Mouse (Mus musculus) thymus, postnatal 10 days (tissue): ENCODE measurements around the gene Dhx32.

Source experiments
- DNase-seq, 2 experiments: peaks; one replicate each; pipeline ENCODE4 v3.0.0; 2021; ENCODE audit warnings: low spot score in 2 of 2

Dhx32 gene

DNA sequence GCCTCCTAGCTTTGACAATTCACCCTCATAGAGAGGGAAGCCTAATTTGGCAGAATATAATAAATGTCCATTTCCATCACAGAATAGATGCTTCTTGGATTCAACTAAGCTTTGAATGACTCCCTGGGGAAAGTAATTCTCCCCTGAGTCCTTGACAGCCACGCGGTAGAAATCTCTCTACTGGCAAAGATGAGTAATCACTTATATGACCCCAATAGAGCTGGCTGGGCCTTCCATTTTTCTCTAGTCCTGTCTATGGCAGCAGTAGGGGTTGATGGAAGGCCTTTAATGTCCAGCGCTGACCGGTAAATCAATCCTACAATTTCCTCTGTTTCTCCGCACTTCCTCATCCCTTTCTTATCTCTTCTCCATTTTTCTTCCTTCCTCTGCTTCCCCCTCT is 7.3 kb downstream of the Dhx32 start:
- DNase-seq = no peak

DNA sequence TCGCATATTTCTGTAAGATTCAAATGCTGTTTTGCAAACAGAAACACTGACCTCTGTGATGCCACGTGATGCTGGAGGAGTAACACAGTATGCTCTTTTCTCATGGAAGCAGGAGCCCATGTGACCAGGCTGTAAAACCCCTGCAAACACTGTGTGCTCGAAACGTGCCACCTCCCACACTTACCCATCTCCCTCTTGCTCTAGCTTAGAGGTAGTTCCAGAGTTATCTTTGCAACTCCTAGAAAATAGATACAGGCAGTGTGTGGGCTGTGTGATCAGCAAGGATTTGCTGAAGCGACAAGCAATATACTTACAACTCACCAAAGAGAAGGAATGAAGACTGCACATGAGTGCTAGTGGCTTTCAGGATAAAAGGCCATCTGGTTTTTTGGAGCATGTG is 14.0 kb downstream of the Dhx32 start:
- no peak for DNase-seq

DNA sequence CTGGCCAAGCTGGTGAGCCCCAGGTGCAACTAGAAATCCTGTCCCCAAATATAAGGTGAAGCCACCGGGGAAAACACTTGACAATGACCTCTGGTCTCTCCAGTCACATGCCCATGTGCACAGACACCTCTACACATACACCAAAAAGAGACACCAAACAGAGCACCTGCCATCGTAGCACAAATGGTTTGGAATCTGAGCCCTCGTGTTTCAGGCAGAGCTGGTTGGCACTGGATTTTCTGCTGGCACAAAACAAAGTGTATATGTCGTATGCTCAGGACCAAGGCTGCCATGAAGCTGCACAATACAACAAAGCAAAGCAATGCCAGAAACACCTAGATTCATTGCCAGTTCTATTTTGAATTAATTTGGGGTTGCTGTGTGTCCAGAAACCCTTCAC is 14.5 kb downstream of the Dhx32 start:
- no peak for DNase-seq

DNA sequence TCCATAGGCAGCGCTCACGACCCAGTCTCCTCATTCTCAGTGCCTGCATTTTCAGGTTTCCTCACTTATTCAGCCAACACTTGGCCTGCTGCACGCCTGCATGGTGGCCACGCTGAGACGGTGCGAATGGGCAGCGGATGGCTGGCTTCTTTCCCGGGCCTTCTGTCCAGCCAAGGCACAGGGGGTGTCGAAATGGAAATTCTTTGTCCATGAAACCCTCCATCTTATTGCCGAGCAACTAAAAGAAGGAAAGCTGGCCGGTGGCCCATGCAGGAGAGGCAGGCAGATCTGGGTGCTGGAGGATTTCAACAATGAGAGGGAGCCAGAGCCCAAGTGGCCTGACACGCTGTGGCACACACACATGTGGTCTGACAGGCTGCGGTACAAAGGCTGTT is 16.7 kb downstream of the Dhx32 start:
- DNase-seq = no peak

DNA sequence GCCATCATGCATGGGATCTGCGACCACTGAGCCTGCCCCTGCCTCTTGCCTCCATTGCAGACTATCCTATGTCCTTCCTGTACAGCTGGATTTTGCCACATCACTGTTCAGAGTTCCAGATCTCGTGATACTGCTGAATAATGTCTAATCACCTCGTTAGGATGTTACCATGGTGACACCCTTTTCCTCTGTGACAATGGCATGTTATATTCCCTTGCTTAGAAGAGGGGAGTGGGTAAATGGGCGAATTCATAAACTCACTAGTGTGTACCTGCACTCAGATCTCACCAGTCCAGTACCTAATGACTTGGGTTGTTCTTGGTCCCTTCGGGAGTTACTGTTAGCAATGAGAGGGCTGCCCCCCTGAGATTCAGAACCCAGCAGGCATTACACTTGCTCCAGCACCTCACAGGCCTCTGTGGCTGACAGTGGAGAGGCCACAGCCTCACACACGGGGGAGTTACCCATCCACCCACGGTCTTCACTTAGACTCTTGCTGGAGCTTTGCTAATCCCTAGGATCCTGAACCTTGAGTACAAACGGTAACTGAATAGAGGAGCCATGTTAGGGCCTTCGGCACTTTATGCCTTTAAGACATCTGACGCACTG is 17.2 kb downstream of the Dhx32 start:
- DNase-seq = no peak

DNA sequence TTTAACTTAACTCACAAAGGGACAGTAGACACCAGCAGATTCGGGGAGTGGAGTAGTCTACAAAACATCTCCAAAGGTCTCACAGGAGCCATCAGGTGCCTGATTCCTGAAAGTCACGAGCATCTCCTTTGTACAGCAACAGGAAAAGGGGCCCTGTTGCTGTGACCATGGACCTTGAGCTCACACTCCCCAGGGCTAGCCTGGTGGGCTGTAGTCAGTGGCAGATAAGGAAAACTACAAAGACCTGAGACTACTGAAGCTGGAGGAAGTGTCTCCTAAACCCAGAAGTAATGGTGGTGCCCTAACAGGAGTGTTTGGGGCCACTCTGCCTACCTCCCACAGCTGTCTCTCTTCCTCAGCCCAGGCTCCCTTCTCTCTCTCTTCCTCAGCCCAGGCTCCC is 18.1 kb downstream of the Dhx32 start:
- no peak for DNase-seq

DNA sequence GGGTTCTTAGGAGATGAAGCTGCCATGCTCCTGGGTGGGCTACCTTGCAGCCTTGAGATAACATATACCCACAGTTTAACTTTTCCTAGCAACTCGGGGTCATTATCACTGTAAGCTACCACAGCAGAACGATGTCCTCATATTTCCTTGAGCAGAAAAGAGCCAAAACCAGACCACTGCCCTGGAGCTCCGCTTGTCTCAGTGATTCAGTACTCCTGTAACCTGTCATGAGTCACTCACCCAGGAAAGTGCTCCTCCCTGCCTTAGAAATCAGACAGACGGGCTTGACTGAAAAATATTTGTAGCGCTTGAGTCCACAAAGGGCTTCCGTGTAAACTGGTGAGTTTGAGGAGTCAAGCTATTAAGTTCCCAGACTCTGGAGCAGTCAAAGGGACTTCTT is 19.8 kb downstream of the Dhx32 start:
- DNase-seq = no peak

DNA sequence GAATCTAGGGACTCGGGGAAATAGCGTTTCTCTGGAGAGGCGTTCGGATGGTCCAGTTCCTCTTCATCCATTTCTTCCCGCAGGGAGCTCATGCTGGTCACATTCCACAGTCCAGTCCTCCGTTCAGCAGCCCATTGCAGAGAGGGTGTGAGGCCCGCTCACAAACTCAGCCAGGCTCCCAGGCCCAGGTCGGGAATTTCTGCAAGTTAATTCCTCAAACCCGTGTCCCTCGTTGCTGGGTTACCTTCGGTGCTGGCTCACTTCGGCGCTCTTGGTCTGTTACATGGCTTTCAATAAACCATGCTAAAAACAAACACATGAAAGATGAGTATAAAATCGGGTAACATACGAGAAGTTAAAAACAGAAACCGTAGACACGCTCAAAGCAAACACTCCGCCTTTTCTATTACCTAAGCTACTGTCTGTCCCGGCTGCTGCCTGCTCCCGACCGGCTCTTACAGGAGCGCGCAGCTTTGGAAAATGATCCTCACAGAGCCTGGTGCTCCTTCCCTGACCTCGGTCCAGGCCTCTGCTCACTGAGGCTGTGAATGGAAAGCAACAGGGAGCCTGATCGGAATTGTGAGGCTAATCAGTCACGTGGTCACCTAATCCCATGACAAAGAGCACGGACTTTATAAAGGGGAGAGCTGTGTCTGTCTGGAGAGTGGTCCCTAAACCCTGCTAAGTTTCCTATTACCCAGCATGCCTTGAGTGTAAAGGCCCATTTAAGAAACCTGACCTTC is 22.7 kb downstream of the Dhx32 start:
- no peak for DNase-seq

DNA sequence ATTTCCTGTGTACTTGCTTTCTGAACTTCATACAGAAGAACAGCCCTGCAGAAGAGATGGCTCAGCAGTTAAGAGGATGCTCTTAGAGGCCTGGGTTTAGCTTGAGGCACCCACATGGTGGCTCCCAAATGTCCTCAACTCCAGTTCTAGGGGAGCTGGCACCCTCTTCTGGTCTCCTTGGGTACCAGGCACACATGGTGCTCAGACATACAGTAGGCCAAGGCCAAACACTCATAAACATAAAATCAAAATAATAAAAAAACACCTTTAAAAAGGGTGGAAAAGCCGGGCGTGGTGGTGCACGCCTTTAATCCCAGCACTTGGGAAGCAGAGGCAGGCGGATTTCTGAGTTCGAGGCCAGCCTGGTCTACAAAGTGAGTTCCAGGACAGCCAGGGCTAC is 23.8 kb downstream of the Dhx32 start:
- DNase-seq = no peak

DNA sequence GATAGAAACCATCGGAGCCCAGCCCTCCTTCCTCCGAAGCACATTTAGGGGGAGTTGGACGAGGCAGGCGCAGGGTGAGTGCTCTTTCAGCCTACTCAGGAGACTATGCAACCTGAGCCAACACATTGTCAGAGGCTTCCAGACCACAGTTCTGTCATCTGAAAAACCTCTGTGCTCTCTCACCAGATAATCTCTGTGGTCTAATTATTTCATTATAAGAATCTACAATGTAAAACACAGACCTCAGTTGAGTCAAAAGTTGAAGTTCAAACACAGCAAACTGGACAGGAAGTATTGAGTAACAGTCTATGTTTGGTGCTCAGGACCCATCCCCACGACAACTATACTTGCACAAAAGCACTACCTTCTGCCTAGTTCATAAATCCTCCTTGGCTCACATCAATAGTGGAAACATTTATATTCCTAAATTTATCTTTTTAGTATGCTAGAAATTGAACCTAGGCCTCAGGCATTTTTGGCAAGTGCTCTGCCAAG is 24.5 kb downstream of the Dhx32 start:
- DNase-seq = no peak

DNA sequence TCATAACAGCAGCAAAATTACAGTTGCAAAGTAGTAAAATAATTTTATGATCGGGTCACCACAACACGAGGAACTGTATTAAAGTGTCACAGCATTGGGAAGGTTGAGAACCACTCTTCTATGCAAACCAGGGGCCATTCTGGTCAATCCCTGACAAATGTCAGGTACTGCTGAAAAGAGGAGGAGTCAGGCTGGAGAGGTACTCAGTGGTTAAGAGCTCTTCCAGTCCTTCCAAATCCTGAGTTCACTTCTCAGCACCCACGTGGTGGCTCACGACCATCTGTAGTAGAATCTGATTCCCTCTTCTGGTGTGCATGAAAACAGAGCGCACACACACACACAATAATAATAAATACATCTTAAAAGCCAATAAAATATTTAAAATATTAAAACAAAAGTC is 31.4 kb downstream of the Dhx32 start:
- DNase-seq = no peak

DNA sequence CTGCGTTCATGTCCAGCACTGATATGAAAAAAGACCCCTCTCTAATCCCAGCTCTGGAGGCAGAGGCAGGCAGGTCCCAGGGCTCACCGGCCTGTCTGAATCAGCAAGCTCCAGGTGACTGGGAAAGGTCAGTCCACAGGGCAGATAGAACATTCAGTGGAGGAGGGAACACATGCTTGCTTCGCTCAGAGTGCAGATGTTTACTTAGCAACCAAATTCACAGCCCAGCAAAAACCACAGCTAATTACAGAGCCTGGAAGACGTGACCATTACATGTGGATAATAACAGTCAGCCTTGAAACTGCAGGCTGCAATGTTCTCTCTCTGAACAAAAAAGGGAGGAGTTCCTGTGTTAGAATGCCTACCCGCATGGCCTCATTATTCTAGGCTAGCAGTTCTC is 31.9 kb downstream of the Dhx32 start:
- no peak for DNase-seq

DNA sequence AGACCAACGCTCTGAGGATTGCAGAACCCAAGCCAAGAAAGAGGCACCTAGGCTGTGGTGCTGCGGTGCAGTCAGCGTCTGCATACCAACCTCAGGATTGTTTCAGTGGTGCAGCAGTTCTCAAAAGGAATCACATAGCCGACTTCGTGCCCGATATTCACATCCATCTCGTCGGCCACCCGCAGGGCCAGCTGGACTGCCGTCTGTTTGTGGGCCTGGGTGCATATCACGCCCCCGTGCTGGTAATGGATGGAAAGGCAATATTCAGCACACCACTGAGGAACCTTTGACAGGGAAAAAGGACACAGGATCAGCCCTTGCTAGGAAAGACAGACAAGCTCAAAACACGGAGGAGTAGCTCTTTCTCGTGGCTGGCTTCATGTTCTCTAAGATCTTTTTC is 33.8 kb downstream of the Dhx32 start:
- DNase-seq = no peak

DNA sequence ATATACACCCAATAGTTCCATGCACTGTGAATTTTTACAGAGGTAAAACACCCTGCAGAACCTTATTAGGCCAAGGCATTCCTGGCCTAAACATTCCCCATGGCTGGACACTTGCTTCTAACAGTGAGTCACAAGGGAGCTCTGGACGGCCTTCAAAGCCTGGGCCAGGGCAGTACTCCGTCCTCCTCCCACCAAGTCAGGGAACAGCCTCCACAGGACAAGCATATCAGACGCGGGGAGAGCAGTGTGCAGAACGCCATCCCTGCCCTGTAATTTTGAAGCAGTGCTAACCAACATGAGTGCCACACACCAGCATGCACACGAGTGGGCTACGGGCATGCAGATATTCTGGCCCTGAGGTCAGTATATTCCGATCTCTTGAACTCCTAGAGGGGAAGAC is 35.2 kb downstream of the Dhx32 start:
- no peak for DNase-seq

DNA sequence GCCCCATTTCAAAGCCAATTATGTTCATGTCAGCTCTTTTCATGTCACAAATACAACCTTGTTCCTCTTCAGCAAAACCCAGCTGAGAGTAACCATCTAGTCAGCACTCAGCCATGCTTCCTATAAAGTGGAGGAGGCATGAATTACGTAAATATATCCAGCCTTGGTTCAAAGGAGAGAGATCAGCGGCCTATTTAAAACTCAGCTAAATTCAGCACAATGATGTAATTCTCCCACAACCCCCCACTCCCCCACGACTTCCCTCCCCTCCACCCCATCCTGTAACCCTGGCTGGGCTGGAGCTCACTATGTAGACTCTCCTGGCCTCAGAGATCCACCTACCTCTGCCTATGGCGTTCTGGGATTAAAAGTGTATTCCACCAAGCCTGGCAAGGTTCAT is 37.8 kb downstream of the Dhx32 start:
- DNase-seq = no peak

DNA sequence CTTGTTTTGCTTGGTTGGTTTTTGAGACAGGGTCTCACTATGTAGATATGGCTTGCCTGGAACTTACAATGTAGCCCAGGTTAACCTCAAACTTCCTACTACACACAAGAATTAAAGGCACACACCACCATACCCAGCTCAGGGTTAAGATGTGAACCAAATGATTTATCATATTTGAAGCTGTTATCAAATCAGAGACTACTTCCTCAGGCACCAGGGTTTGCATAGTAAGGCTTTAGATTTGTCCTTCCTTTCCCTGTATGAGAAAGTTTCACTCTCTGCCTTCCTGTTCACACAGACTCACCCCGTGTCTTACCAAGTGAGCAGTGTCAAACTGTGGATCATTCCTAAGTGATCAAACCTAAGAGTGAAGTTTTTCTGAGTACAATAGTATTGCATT is 38.3 kb downstream of the Dhx32 start:
- DNase-seq = no peak

DNA sequence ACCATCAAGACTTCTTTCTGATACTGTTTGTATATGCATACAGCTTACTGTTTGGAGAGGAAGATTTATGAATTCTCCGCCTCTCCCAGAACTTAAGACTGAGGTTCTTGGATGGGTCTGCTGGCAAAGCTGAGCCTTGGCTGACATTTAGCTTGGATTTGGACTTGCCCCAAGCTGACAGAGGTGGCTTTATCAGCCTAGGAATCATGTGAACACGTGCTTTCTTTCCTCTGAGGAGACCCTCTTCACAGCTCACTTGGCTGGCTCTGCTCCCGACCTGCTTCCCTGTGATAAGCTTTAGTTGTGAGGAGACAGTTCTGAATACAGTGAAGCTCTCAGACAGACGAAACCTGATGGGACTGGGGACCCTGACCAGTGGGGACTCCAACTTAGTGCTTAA is 38.9 kb downstream of the Dhx32 start:
- no peak for DNase-seq

DNA sequence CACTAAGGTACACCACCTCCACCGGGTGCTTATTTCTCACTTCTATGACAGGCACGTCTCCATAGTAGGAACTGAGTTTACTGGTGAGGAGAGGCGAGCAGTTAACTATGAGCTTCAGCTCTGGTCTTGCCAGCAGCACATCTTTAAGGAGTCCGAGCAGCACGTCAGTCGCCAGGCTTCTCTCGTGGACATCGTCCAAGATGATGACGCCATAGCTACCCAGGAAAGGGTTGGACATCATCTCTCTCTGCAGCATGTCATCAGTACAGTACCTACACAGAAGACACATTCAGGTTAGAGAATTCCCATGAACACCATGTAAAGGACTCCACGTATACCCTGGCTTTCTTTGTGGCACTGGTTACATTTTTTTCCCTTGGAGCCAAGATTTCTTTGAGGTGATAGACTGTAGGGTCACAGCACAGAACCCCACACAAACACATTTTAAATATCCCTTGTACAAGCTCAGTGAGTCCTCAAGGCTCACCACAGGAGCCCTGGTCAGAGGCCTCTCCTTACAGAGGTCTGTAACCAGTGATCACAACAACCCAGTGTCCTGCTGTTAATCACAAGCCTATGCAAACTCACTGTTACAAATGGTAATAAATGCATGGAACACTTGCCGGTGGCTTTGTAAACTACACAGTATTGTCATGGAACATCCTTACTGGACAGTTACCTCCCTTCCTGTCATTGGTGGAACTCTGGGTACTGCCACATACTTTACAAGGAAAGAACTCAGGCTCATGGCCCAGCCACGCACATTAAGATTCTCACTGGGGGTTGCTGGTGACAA is 39.8 kb downstream of the Dhx32 start:
- DNase-seq = no peak

DNA sequence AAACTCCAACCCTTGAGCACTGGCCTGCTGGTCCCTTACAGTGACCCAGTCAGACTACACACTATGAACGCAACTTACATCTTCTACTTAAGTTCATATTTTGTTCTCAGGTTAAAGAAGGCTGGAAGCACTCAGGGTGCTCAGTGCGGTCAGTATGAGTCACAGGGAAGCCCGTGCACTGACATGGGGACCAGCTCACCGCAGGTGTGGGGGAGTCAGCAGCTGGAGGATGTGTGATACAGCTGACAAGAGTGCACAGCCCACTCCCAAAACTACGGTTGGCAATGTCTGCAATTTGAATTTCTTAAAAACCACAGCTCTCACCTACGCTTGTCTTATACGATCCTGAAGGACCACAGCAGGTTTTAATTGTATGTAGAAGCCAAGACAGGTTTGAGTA is 42.0 kb downstream of the Dhx32 start:
- no peak for DNase-seq

DNA sequence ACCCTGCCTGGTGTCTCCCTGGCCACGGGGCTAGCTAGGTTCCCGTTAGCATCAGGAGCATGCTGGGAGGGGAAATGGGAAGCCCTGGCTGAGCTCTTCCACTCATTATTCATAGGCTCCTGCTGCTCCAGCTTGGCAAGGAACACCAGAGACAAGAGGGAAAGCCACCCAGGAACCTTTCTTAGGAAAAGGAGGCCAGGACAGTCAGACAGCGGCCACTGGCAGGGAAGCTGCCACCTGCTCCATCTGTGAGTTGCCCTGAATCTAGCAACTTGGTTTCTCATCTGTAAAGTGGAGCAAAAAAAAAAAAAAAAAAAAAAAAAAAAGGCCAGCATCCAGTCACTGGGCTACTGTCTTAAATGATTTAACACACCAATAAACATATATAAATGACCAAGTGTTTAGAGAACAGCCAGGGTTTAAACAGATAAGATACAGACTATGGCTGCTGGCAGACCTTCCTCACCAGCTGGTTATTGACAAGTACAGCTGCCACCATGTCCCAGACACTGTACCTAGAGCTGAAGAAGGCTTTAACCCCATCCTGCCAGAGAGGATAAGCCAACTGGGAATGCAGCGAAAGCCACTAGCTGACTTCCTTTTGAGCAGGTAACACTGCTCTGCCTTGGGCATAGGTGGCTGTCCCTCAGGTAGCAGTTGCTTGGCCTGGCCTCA is 50.4 kb downstream of the Dhx32 start:
- DNase-seq = no peak

DNA sequence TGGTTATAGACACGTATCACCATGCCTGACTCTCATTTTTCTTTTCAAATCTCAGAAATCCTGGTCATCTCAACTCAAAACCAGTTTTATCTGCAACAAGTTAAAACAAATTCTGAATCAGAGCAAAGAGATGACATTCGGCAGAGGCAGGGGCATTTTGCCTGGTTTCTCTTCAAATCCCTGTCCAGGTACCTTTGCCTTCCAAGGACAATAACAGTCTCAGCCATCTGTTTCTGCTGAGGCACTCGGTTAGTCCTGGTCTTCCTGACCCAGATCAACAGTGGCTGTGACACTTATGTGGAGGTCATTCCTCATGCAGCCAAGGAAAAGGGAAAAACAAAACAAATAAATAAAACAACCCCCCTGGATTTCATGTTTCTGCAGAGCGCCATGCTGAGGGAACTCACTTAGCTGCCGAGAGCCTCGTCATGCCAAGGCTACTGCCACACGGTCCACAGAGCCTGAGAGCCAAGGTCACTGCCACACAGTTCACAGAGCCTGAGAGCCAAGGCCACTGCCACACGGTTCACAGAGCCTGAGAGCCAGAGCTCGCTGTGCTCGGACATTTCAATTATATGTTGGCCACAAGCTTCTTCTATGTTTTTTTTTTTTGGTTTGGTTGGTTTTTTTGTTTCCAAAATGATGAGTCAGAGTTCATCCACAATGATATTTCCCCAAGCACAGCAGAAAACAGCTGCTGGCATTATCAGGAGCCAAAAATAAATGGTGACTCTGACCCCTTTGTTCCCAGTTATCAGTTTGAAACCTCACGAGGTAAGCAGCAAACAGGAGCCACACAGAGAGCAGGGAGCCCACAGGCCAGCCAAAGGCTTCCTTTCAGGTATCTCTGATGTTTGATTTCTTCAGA is 52.0 kb downstream of the Dhx32 start:
- no peak for DNase-seq
